Mouse (Mus musculus): Measurements from ENCODE around the gene Gtf2f1. TPM values are rescaled to one million over a fixed set of nuclear protein-coding genes. Genes with fewer than 3 reads are reported as not detected.
A peak's percentile ranks its signal among the peaks of the same experiment; 100 is the strongest.

Gtf2f1 gene
- total and polyA plus RNA-seq, 2 experiments from 2014 or later, result 22.9 to 30.4 TPM

DNA sequence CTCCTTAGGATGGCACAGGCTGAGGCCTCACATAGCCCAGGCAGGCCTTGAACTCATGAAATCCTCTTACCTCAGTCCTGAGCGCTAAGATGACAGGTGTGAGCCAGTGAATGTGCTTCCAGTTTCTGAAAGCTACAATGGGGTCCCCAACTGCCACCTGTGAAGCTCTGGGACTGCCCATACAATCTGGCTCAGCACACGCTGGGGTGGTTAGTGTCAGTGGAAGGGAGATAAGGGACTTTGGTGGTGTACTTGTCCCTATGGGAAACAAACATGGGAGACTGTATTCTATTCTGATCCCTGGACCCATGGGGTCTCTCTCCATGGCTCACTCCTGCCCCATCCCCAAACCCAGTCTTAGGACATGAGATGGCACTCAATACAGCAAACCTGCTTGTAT is 8.6 kb upstream of the Gtf2f1 start:
- Histone ChIP-seq H3K36me3 (replicated peaks; ENCODE audit: control insufficient read depth, insufficient read depth, low read length) (peaks cover 36% of the 10 kb centered on the region), H3K4me3 (ENCODE audit: low read depth, low read length) (no peak overlapping the region), H3K27me3 (ENCODE audit: control insufficient read depth, insufficient read depth, low read length) (no peaks in the 10 kb centered on the region), H3K4me2 (ENCODE audit: low read depth, low read length) (no peak overlapping the region), H3K27ac (ENCODE audit: low read depth) (no peak overlapping the region), H3K4me1 (ENCODE audit: control insufficient read depth, insufficient read depth) (no peaks in the 10 kb centered on the region), H3K9ac (replicated peaks; ENCODE audit: low read depth, low read length) (no peak overlapping the region), H3K9me3 (replicated peaks; ENCODE audit: control insufficient read depth, low read length) (no peaks in the 10 kb centered on the region)
- ATAC-seq (ENCODE audit: insufficient read depth, low read depth) (no peak), DNase-seq (ENCODE audit: low spot score) (no peak)
- 75% methylated on average over 2 of the region's 2 CpGs for WGBS
- TF ChIP-seq CTCF (IDR thresholded peaks at IDR 0.05; ENCODE audit: low read depth) (no peak), EP300 (IDR thresholded peaks at IDR 0.05; ENCODE audit: low read depth) (no peak)

GRCm38 (mm10) chr17:57012245-57012795 is 1.2 kb upstream of the Gtf2f1 start:
- Histone ChIP-seq H3K9me3 (replicated peaks; ENCODE audit: control insufficient read depth, low read length) (no peaks in the 10 kb centered on the region), H3K27ac (ENCODE audit: low read depth) (peak overlapping the region; percentile 85; the same call in 1 of the 2 replicates), H3K27me3 (ENCODE audit: control insufficient read depth, insufficient read depth, low read length) (no peaks in the 10 kb centered on the region), H3K4me1 (ENCODE audit: control insufficient read depth, insufficient read depth) (peaks cover 19% of the 10 kb centered on the region), H3K9ac (replicated peaks; ENCODE audit: low read depth, low read length) (no peak overlapping the region), H3K4me3 (ENCODE audit: low read depth, low read length) (peak overlapping the region; percentile 84; the same call in 1 of the 2 replicates), H3K36me3 (replicated peaks; ENCODE audit: control insufficient read depth, insufficient read depth, low read length) (peaks cover 12% of the 10 kb centered on the region), H3K4me2 (ENCODE audit: low read depth, low read length) (peak overlapping the region; percentile 99)
- TF ChIP-seq EP300 (IDR thresholded peaks at IDR 0.05; ENCODE audit: low read depth), result no peak
- TF ChIP-seq CTCF (IDR thresholded peaks at IDR 0.05; ENCODE audit: low read depth), result no peak
- DNase-seq (ENCODE audit: low spot score) (no peak), ATAC-seq (ENCODE audit: insufficient read depth, low read depth) (no peak)
- WGBS, result 73% methylated on average over 13 of the region's 13 CpGs

- TF ChIP-seq CTCF (IDR thresholded peaks at IDR 0.05; ENCODE audit: low read depth) (no peak), EP300 (IDR thresholded peaks at IDR 0.05; ENCODE audit: low read depth) (no peak)
- peak overlapping the region; percentile 84 for H3K4me3 ChIP-seq (ENCODE audit: low read depth, low read length)
- peak overlapping the region; percentile 94 for H3K4me2 ChIP-seq (ENCODE audit: low read depth, low read length)
- no peaks in the 10 kb centered on the region for H3K27me3 ChIP-seq (ENCODE audit: control insufficient read depth, insufficient read depth, low read length)
- peak overlapping the region; percentile 72 for H3K27ac ChIP-seq (ENCODE audit: low read depth)
- DNase-seq (ENCODE audit: low spot score), result no peak
- H3K36me3 ChIP-seq (replicated peaks; ENCODE audit: control insufficient read depth, insufficient read depth, low read length), result peaks cover 26% of the 10 kb centered on the region
- peak; percentile 28 for ATAC-seq (ENCODE audit: insufficient read depth, low read depth)
- peaks cover 19% of the 10 kb centered on the region for H3K4me1 ChIP-seq (ENCODE audit: control insufficient read depth, insufficient read depth)
- no peaks in the 10 kb centered on the region for H3K9me3 ChIP-seq (replicated peaks; ENCODE audit: control insufficient read depth, low read length)
- WGBS, result under 1% methylated on average over 19 of the region's 19 CpGs
- H3K9ac ChIP-seq (replicated peaks; ENCODE audit: low read depth, low read length), result peak overlapping the region; percentile 72
Measured at GRCm38 (mm10) chr17:57010911-57011235, 215 bp downstream of the Gtf2f1 start.

DNA sequence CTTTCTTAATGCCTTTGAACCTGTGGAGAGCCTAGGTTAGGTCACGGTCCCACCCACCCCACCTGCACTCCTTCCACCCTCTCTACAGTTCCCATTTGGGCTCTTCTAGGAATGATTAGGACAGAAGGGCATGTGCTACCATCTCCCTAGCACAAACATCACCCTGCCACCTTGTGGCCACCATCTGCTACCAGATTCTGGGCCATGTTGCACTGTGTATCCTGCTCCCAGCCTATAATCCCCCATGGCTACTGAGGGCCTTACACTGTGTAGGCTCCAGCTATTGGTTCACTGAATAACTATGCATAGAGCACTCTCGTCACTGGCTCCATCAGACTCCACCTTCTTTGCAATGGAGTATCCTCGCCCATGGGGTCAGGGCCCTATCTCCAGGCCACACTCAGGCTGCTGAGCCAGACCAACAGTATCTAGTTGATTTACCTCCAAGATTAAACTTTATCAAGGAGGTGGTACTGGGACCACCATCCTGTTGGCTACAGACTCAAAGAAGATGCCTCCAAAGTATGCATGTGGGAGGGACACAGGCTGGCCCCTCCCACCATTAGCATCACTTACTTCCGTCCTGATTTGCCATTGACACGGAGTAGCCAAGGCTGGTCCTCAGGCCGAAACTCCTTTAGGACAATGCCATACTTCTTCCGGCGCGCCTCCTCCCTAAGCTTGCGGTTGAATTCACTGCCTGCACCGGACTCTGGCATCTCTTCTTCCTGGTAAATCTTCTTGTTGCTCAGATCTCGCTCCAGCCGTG is 3.8 kb downstream of the Gtf2f1 start:
- Histone ChIP-seq H3K27ac (ENCODE audit: low read depth) (no peak overlapping the region), H3K4me1 (ENCODE audit: control insufficient read depth, insufficient read depth) (peaks cover 18% of the 10 kb centered on the region), H3K27me3 (ENCODE audit: control insufficient read depth, insufficient read depth, low read length) (no peaks in the 10 kb centered on the region), H3K9me3 (replicated peaks; ENCODE audit: control insufficient read depth, low read length) (no peaks in the 10 kb centered on the region), H3K4me2 (ENCODE audit: low read depth, low read length) (no peak overlapping the region), H3K4me3 (ENCODE audit: low read depth, low read length) (no peak overlapping the region), H3K9ac (replicated peaks; ENCODE audit: low read depth, low read length) (no peak overlapping the region), H3K36me3 (replicated peaks; ENCODE audit: control insufficient read depth, insufficient read depth, low read length) (peaks cover 56% of the 10 kb centered on the region)
- no peak for DNase-seq (ENCODE audit: low spot score)
- TF ChIP-seq EP300 (IDR thresholded peaks at IDR 0.05; ENCODE audit: low read depth), result no peak
- TF ChIP-seq CTCF (IDR thresholded peaks at IDR 0.05; ENCODE audit: low read depth), result peak; percentile 55
- 89% methylated on average over 13 of the region's 13 CpGs for WGBS
- ATAC-seq (ENCODE audit: insufficient read depth, low read depth), result 0 out of 2 replicates have a peak, but pooled peaks have one; percentile 12

DNA sequence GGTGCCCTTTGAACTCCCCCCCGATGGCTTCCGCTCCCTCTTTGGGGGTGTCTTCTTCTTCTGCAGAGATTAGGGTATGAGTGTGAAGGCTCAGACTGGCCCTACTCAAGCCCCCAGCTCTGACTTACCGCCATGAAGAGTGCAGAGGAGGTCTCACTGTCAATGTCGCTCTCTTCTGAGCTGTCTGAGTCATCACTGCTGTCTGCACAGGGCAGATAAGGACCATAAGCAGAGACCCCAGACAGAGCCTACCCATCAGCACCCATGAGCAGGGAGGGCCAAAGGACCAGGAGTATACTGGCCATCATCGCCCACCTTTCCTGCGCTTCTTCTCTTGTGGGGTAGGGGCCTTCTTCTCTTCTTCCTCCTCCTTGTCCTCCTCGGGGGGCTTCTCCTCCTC is 7.1 kb downstream of the Gtf2f1 start:
- H3K27ac ChIP-seq (ENCODE audit: low read depth), result no peak overlapping the region
- H3K36me3 ChIP-seq (replicated peaks; ENCODE audit: control insufficient read depth, insufficient read depth, low read length), result peaks cover 62% of the 10 kb centered on the region
- H3K4me3 ChIP-seq (ENCODE audit: low read depth, low read length), result no peak overlapping the region
- WGBS, result 79% methylated on average over 7 of the region's 7 CpGs
- peaks cover 10% of the 10 kb centered on the region; the same call in 1 of the 2 replicates for H3K4me1 ChIP-seq (ENCODE audit: control insufficient read depth, insufficient read depth)
- no peak overlapping the region for H3K4me2 ChIP-seq (ENCODE audit: low read depth, low read length)
- ATAC-seq (ENCODE audit: insufficient read depth, low read depth) (no peak), DNase-seq (ENCODE audit: low spot score) (no peak)
- no peaks in the 10 kb centered on the region for H3K27me3 ChIP-seq (ENCODE audit: control insufficient read depth, insufficient read depth, low read length)
- no peaks in the 10 kb centered on the region for H3K9me3 ChIP-seq (replicated peaks; ENCODE audit: control insufficient read depth, low read length)
- no peak overlapping the region for H3K9ac ChIP-seq (replicated peaks; ENCODE audit: low read depth, low read length)
- TF ChIP-seq CTCF (IDR thresholded peaks at IDR 0.05; ENCODE audit: low read depth), result no peak
- TF ChIP-seq EP300 (IDR thresholded peaks at IDR 0.05; ENCODE audit: low read depth), result no peak

Data from heart, postnatal 0 days (tissue).